Mouse (Mus musculus) mouse trophoblast stem cell (cell line): ENCODE measurements around the gene Cabp2.
"Not testable (repeated sequence)": the region's sequence is repeated elsewhere in the genome, so short reads cannot be mapped to it uniquely, and the experiment has no call there.

ENCODE experiments used
- in situ Hi-C, 2 experiments: fragments of 300-500 bp; cut with MseI, MboI; formaldehyde crosslinking; loops; 2 replicates in 1 of 2; 3 replicates in 1 of 2; pipeline ENCODE4 v1.15.1; 2025

The Cabp2 gene

GRCm38 (mm10) chr19:4081394-4081793, at the start of gene Cabp2:
Gene Cabp2 (plus strand): TSS chr19:4081578.
- in situ Hi-C loops, result no loop called here

- in situ Hi-C loops, result no loop called here
Measured at GRCm38 (mm10) chr19:4032668-4033067, 48.7 kb upstream of the Cabp2 start.

GRCm38 (mm10) chr19:4033298-4033697, 48.1 kb upstream of the Cabp2 start:
- in situ Hi-C loops, result no loop called here

GRCm38 (mm10) chr19:4033742-4034141, 47.6 kb upstream of the Cabp2 start:
- in situ Hi-C loops, result no loop called here

- in situ Hi-C loops, result no loop called here
Measured at GRCm38 (mm10) chr19:4036327-4037045, 44.9 kb upstream of the Cabp2 start.

- in situ Hi-C loops, result not testable (repeated sequence)
Measured at GRCm38 (mm10) chr19:4037154-4037787, 44.1 kb upstream of the Cabp2 start.

- in situ Hi-C loops, result no loop called here
Measured at GRCm38 (mm10) chr19:4037788-4038232, 43.6 kb upstream of the Cabp2 start, which contains the start of gene Gstp1. Gene Gstp1 (minus strand): TSS chr19:4037985.

- in situ Hi-C loops, result not testable (repeated sequence)
Measured at GRCm38 (mm10) chr19:4040941-4041340, 40.4 kb upstream of the Cabp2 start.

GRCm38 (mm10) chr19:4041500-4041899, 39.9 kb upstream of the Cabp2 start:
- in situ Hi-C loops, result not testable (repeated sequence)

GRCm38 (mm10) chr19:4042124-4042523, 39.3 kb upstream of the Cabp2 start:
- in situ Hi-C loops, result no loop called here

GRCm38 (mm10) chr19:4044109-4044508, 37.3 kb upstream of the Cabp2 start:
- in situ Hi-C loops, result not testable (repeated sequence)

GRCm38 (mm10) chr19:4045966-4046865, 35.2 kb upstream of the Cabp2 start, which contains the start of gene Gstp2:
Gene Gstp2 (minus strand): TSS chr19:4046023.
- in situ Hi-C loops, result no loop called here

GRCm38 (mm10) chr19:4046866-4047254, 34.5 kb upstream of the Cabp2 start:
- in situ Hi-C loops, result no loop called here

- in situ Hi-C loops, result no loop called here
Measured at GRCm38 (mm10) chr19:4047859-4048258, 33.5 kb upstream of the Cabp2 start.

GRCm38 (mm10) chr19:4049069-4049468, 32.3 kb upstream of the Cabp2 start:
- in situ Hi-C loops, result not testable (repeated sequence)

- in situ Hi-C loops, result loop anchor here (5.0 kb wide), 2 partner anchors 34 to 36 kb away; no protein-coding TSS in a partner anchor
Measured at GRCm38 (mm10) chr19:4051016-4051415, 30.4 kb upstream of the Cabp2 start.

GRCm38 (mm10) chr19:4051741-4052515, 29.4 kb upstream of the Cabp2 start:
- in situ Hi-C loops, result loop anchor here (5.0 kb wide), 2 partner anchors 35 kb away; no protein-coding TSS in a partner anchor

- in situ Hi-C loops, result loop anchor here (5.0 kb wide), 2 partner anchors 35 kb away; no protein-coding TSS in a partner anchor
Measured at GRCm38 (mm10) chr19:4052516-4053030, 28.8 kb upstream of the Cabp2 start.

GRCm38 (mm10) chr19:4054613-4055012, 26.8 kb upstream of the Cabp2 start:
- in situ Hi-C loops, result loop anchor here (5.0 kb wide), 2 partner anchors 33 to 37 kb away; no protein-coding TSS in a partner anchor

GRCm38 (mm10) chr19:4055216-4055946, 26.0 kb upstream of the Cabp2 start:
- in situ Hi-C loops, result no loop called here
